Mouse (Mus musculus): ENCODE measurements at regions not wholly inside any gene's neighbourhood (a gene's known extent, or its start where the extent isn't known, plus 50 kb on each side); places are given as distances from the start of the nearest gene placed in this dataset.

DNA sequence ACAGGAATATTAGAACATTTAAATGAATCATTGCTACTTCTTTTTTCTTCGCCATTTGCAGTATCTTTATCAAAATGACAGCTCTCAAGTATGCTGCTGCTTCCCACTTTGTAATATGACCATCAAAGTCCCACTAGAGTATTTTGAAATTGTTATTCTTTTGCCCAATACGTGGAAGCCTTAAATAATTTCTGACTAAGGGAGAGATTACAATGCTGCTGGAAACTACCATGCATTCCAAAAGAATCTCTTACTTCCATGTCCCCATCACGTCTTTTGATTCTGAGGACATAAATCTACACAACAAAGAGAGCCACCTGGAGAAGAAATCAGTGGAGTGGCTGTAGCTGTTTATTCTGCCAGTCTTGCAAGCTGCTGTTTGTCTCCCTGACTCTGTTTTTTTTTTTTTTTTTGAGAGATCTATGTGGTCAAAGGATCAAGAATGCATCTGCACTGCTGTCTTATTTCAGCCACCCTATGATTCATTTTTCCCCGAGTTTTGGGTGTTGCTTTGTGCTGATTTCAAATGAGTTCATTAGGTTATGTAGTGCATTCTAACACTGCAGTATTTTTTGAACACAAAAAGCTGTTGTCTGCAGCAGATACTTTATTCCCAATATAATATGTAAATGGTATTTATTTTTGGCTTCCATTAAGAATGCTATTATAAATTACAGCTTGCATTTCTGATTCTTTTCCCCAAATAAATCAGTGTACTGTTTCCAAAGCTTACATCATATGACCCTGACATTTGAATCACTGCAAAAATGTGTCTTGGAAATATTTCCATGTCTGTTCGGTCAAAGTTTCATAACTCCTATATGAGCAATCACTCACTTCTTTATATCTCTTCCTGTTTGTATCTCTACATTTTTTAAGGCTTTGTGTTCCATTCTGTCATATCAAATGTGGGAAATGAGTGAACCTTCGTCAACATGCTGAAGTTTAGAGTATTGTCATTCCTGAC, 53.1 kb upstream of the Trim52 start:
- DNase-seq (ENCODE audit: low spot score in 2 of 2) = no peak

All from natural killer cell, adult 2 months (primary cell).